In the genomic region with DNA sequence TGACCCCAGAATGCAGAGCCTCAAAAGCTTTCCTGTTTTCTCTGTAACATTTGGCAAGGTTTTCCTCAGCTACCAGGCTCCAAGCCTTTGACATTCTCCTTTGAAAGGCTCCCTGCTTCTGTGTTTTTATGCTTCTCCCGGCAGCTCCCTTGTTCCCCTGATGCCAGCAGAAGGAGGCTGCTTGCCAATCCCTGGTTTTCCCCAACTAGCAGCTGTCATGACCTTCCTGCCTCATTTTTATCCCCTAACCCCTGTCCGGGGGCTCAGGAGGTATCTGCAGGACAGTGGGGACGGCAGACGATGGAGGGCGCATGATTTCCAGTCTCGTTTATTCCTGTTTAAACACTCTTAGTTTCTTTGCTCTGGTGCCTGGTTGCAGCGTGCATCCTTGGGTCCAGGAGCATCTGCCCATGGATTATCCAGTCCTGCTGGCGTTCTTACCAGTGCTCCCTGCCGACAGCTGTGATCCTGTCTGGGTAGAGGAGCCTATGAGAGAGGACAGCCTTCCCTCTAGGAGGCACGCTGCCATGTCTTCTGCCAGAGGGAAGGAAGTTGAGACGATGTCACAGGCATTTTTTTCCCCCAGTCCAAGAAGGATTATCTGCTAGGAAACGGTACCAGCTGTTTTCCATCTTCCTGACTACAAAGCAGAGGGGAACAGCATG, we compare ENCODE assay signal across 8 mouse cellular contexts.
DNase-seq lines count a peak whose midpoint lies in the region; ATAC-seq lines count a peak whose summit lies in the region.

No protein-coding gene starts in this region.

- 13% methylated on average over 12 of the region's 12 CpGs for WGBS in intestine, embryonic 14.5 days

- H3K4me2 ChIP-seq in intestine, embryonic 14.5 days (ENCODE audit: low read length), result peak overlapping the region; percentile 20

- H3K36me3 ChIP-seq in intestine, embryonic 14.5 days (ENCODE audit: control insufficient read depth, insufficient read depth, low read length), result no peaks in the 10 kb centered on the region

- H3K9me3 ChIP-seq in intestine, embryonic 14.5 days (ENCODE audit: control insufficient read depth, low read length), result no peaks in the 10 kb centered on the region

- peak; percentile 7 for DNase-seq in 3134 (ENCODE audit: extremely low read depth, insufficient read length, low spot score)
- peak; percentile 64 for DNase-seq in embryo, embryonic 10.5 days (ENCODE audit: low spot score)
- peak; percentile 83 for DNase-seq in gastrocnemius, postnatal 25 days
- peak; percentile 73 for DNase-seq in intestine, embryonic 14.5 days (ENCODE audit: low spot score)
- DNase-seq in left cerebral cortex, adult 18-20 months (ENCODE audit: low spot score in 2 of 2), result peak; percentile 40 to 56
- DNase-seq in lung, postnatal 14 days, result peak; percentile 75
- peak; percentile 81 to 86 for DNase-seq in right cerebral cortex, postnatal 10 days (ENCODE audit: low spot score in 2 of 2)
- no peak for DNase-seq in thymus, postnatal 36 days

- H3K27me3 ChIP-seq in intestine, embryonic 14.5 days (replicated peaks; ENCODE audit: control insufficient read depth, insufficient read depth, low read length), result no peaks in the 10 kb centered on the region

- no peak for ATAC-seq in intestine, embryonic 14.5 days (replicated peaks; ENCODE audit: low FRiP score, low TSS enrichment, low read depth)

- no peak overlapping the region for H3K4me3 ChIP-seq in intestine, embryonic 14.5 days (ENCODE audit: low read depth, low read length)

- H3K9ac ChIP-seq in intestine, embryonic 14.5 days (ENCODE audit: low read length), result no peak overlapping the region

- peaks cover 19% of the 10 kb centered on the region for H3K4me1 ChIP-seq in intestine, embryonic 14.5 days (replicated peaks; ENCODE audit: control insufficient read depth, insufficient read depth, low read length)

- H3K27ac ChIP-seq in intestine, embryonic 14.5 days (ENCODE audit: low read depth), result peak overlapping the region; percentile 90

Comparison
In these comparisons a context has a peak if more than half of its experiments do, and no peak if none do; other contexts are left out.
1. DNase-seq: peak in 3134 (single experiment), embryo, embryonic 10.5 days (single experiment), gastrocnemius, postnatal 25 days (single experiment), intestine, embryonic 14.5 days (single experiment), left cerebral cortex, adult 18-20 months (2 of 2), lung, postnatal 14 days (single experiment) and right cerebral cortex, postnatal 10 days (2 of 2); none in thymus, postnatal 36 days (0 of 2).